Mouse (Mus musculus): ENCODE measurements at regions not wholly inside any gene's neighbourhood (a gene's known extent, or its start where the extent isn't known, plus 50 kb on each side); places are given as distances from the start of the nearest gene placed in this dataset.

DNA sequence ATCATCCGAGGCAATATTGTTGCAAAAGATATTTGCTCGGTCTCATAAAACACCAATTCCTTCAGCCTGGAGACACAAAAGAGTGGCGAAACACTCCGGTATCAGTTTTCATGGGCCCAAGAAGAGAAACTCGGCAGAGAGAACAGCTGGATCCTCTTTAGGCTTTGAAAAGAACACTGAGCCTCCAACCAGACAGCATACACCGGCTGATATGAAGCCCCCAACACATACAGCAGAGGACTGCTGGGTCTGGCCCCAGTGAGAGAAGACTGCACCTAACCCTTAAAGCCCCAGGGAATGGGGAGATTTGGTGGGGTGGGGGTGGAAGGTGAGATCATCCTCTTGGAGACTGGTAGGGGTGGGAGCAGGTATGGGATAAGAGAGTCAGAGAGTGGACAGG is 147.9 kb downstream of the Rchy1 start:
- TF ChIP-seq CTCF (IDR thresholded peaks at IDR 0.05; ENCODE audit: low read depth, low read length) (no peak), POLR2A (IDR thresholded peaks at IDR 0.05; ENCODE audit: extremely low read depth, insufficient read depth, low read length) (no peak)

All from liver, adult 2 months (tissue).